Mouse (Mus musculus): ENCODE measurements around the gene Entr1.

The Entr1 gene

DNA sequence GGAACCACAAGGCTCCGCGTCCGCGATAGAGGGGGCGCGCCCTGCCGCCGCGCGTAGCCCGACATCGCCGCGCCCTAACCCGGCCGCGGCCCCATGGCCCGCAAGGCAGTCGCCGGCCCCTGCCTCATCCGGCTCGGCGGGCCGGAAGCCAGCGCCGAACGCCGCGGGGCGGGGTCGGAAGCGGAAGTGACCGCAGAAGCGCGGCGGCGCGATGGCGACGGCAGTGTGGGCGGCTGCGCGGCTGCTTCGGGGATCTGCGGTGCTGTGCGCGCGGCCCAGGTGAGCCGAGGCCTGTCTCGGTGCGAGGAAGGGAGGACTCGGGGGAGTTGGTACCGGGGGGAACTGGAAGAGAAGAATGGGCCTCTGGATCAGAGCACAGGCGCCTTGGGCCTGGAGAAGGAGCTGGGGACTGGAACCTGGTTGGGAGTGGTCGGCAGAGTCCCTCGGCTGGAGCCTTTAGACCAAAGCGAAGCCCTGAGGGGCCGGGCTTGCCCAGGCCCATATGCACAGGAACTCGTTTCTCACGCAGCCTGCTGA lies at the start of gene Entr1, which contains the start of gene Pmpca:
Gene Entr1, minus strand, starts transcription at position 163 of the 537 bp plus-strand sequence.
Gene Pmpca, plus strand, starts transcription at position 186 of the 537 bp plus-strand sequence.
- peak; percentile 88 for DNase-seq (ENCODE audit: low spot score)

DNA sequence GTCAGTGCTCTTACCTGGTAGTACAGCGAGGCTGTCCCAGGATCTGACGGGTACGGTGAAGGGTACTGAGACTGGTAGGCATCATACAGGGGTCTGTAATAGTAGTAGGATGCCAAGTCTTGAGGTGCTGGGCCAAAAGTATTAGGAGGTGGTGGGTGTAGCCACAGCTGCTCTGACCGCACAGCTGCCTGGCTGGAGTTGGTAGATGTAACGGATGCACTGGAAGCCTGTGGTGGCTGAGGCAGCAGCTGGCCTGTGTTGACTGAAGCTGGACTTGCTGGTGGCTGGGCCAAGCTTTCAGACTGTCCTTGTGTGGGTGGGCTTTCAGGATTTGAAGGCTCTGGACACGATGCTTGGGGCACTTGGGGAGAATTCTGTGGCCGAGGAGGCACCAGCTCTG lies 49.3 kb upstream of the Entr1 start:
- no peak for DNase-seq (ENCODE audit: low spot score)

DNA sequence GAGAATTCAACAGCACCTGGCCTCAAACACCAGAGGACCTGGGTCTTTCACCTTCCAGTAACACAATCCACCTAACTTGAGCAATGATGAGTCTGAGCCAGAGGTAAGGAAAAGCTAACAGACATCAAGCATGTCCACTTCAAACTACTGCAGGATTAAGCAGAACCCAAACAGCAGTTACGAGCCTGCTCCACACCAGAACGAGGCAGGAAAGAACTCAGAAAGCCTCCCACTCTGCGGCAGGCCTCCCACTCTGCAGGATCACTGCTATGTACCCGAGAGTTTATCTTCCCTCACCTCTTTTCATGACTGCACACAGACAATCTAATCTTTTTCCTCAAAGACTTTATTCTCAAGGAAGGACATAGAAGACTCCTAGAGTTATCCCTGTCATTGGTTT lies 48.1 kb upstream of the Entr1 start:
- DNase-seq (ENCODE audit: low spot score) = no peak

DNA sequence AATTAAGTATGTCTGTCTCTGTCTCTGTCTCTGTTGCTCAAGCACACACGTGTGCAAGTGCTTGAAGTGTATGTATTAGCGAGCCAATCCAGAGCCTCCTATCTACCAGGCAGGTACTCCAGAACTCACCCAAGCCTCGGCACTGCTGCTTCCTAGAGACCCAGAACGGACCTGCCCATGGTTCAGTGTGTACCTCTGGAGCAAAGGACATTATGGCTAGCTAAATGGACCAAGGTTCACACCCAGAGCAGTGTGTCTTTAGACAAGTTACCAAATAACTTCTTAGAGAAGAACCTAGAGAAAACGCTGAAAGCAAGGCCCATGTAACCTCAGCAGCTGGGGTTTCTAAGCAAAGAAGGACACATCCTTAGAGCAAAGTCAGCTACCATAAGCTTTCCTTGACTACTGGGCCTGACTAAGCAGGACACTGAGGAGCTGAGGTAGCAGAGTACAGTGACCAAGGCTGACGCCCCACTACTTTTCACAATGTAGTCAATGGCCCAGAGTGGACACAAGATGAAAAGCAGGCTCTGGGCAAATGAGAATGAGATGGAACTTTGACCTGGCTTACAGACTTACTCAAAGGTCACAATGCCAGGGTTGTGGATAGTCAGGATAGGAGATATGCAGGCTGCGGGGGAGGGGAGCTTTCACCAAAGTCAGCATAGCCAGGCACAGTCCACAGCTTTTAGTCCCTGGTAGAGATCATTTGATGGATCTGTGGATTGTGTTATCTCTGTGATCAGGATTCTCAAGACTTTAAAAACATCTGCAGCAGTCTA lies 45.9 kb upstream of the Entr1 start:
- no peak for DNase-seq (ENCODE audit: low spot score)

DNA sequence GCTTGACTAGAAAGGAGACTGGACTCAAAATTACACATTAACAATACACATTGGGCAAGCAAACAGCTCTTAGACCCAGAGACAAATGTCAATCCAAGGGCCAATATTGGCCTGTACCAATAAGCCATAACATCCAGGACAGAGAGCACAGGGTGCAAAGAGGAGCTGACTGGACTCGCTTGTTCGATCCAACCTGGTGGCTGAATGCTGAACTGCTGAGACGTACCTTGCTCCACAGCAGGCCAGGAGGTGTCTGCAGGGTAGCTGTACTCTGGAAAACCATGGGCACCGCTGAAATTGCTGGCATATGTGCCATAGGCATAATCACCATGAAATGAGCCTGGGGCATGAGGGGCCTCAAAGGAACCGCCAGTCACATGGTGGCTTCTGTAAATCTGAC lies 40.7 kb upstream of the Entr1 start:
- DNase-seq (ENCODE audit: low spot score) = no peak

GRCm38 (mm10) chr2:26424541-26424940 lies 35.4 kb upstream of the Entr1 start:
- DNase-seq (ENCODE audit: low spot score) = no peak

DNA sequence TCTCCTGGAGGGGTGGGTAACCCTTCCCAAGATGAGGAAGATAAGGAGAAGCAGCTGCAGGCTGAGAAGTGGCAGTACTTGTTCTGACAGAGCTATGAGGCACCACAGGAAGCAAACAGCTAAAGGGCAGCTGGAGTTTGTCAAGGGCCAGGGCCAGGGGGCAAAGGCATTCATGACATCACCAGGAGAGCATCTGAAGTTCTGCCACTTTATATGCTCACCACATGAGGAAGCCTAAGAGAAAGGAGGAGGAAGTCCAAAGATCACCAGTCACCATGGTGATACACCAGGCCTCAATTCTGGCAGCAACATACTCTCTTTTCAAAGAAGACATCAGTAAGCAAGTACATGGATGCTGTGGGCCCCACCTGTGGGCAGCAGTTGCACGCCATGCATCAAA lies 34.0 kb upstream of the Entr1 start:
- DNase-seq (ENCODE audit: low spot score) = no peak

DNA sequence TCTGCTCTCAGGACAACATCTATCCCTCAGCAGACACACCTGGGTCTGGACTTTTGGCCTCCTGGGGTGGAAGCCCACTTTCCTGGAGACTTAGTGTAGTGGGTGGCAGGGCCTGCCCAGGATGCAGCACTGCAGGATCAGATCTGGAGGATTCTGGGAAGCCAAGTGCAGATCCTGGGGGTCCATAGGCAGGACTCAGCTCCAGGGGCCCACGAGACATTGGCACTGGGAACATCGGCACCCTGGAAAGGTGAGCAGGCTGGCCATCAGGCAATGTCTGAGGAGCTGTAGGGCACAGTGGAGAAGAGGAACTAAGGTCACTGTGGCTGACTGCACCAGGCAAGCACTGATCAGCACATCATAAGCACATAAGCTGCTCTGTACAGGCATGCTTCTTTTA lies 32.9 kb upstream of the Entr1 start:
- DNase-seq (ENCODE audit: low spot score) = no peak

DNA sequence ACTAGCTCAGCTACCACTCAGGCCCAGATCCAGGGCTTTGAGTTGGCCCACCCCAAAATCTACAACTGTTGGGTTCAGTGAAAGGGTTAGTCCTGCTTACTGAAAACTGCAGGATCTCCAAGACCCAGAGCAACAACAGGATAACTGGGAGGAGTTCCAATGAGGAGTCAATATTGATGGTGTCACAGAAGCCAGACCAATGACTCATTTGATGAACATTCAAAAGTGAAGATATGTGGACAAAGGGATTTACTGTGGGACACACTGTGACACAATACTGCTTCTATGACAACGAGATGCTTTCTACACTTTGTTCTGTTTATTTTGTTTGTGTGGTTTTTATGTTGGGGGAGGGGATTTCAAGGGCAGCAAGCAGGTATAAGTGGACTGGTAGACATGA lies 29.0 kb upstream of the Entr1 start:
- DNase-seq (ENCODE audit: low spot score) = no peak

- no peak for DNase-seq (ENCODE audit: low spot score)
Observed at GRCm38 (mm10) chr2:26417066-26417465, 27.9 kb upstream of the Entr1 start.

DNA sequence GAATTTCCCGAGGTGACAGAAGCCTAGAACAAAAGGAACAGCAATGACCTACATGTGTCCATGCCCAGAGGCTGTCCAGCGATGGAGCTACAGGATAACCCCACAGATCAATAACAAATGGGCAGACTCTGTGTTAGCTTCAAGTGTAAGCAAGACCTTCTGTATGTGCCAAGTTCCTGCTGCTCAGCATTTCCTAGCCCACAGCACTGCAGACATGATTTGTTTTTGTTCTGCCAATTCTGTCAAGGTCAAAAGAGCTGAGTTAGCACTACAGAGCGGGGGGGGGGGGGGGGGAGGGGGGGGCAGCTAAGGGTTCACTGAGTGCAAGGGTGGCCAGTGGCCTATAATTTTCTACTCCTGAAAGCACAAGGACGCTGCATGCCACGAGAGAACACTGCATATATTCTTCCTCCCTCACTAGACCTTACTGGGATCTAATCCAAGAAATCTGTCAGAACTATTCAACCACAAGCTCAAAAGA lies 21.9 kb upstream of the Entr1 start:
- no peak for DNase-seq (ENCODE audit: low spot score)

- DNase-seq (ENCODE audit: low spot score) = no peak
Observed at GRCm38 (mm10) chr2:26410091-26410490, 21.0 kb upstream of the Entr1 start.

- DNase-seq (ENCODE audit: low spot score) = no peak
Observed at GRCm38 (mm10) chr2:26409362-26409761, 20.2 kb upstream of the Entr1 start.

DNA sequence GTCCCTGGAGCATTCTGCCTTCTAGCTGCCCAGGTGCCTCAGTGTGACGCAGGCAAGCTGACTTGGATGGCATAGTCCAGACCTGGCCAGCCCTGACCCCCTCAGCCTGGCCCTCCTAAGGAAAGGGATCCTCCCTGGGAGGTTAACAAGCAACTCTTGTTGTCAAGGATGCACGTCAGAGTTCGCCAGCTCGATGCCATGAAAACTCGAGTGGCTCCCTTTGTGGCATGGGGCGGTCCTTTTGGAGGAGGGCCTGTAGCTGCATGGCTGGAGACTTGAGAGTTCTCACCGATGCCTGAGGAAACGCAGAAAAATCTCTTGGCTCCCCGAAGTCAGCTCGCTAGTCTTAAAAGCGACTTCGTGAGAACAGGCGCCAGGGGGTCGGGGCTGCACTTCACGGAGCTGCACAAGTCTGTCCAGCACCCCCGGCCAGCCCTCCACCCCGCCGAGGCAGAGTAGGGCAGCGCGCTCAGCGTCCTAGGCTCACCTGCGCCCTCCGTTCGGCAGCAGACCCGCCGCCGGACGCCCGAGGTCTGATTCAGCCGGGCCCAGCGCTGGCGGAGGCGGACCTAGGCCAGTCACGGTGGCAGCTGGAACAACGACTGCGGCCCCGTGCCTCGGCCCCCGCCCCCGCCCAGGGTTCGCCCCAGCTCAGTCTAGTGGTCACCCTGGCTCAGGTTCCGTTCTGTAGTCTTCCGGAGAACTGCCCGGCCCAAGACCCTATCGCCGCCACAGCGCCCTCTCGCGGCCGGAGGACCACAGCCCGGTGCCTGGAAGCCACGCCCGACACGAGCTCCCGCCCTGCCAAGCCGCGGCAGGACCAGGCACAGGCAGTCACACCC lies 19.6 kb upstream of the Entr1 start, which contains the start of gene Inpp5e:
Gene Inpp5e, minus strand, starts transcription at position 689 of the 842 bp plus-strand sequence.
- DNase-seq (ENCODE audit: low spot score) = peak; percentile 99

GRCm38 (mm10) chr2:26403306-26403705 lies 14.2 kb upstream of the Entr1 start:
- DNase-seq (ENCODE audit: low spot score) = no peak

DNA sequence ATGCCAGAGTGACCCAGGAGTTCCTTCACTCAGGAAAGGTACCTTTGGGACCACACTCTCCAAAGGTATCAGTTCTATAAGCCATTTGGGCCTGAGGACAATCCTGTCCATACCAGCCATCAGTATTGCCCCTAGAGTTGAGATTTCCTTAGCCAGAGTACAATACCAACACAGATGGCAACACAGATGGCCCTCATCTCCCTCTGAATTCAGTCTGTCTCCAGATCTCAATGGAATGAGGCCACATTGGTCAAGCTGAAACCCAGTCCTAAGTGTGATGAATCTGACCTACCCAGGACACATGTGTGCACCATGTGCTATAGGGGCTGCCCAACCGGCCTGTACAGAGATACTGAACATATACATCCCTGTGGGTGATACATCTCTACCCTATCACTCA lies 13.1 kb upstream of the Entr1 start:
- no peak for DNase-seq (ENCODE audit: low spot score)

- DNase-seq (ENCODE audit: low spot score) = no peak
Observed at GRCm38 (mm10) chr2:26401023-26401422, 11.9 kb upstream of the Entr1 start.

DNA sequence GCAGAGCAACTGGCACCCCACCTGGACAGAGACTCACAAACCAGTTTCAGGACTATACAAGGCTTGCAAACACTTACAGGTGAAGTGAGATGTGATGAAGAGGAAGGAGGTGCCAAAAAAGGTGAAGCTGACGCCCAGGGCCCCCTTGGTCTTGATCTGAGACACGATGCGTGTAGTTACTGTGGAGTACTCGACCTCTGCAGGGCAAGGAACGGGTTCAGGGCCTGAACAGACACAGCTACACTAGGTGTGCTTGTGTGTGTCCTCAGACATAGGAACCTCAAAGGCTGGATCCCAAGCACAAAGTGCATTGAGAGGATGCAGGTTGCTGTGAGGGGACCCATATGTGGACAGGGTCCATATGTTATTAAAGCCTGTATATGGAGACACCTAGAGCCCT lies 11.2 kb upstream of the Entr1 start:
- DNase-seq (ENCODE audit: low spot score) = no peak

DNA sequence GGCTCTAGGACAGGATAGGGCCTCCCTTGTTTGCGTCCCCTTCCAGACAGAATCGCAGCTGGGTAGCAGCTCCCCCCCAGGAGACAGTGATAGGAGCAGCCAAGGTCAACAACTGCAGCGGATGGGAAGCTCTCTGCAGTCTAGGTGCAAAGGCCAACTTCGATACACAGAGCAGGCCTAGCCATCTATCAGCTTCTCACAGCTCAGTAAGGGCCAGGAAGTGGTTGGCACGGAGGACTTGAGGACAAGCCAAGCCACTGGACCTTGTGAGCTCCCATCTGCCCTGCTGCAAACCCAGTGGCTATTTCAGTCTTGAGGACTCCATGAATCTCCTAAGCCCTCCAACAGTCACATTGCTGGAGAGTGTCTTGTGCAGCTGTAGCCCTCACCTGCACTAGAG lies 10.5 kb upstream of the Entr1 start:
- no peak for DNase-seq (ENCODE audit: low spot score)

DNA sequence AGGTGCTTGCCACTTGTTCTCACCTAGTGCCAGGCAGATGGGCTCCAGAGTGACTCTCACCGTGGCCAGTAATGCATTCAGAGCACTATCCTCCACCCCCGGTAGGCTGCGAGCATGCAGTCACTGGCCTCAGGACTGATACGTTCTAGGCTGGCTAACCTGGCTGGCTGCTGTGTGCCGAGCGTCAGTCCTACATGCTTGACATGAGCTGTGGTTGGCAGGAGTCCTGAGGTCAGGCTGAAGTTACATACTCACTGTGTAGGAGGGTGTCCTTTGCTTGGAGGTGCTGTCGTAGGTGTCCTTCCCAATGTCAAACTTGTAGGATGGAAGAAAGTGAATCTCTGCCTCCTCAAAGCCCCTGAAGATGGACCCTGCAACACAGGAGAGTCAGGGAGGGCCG lies 9.9 kb upstream of the Entr1 start:
- no peak for DNase-seq (ENCODE audit: low spot score)

- DNase-seq (ENCODE audit: low spot score) = no peak
Observed at GRCm38 (mm10) chr2:26391617-26392016, 2.5 kb upstream of the Entr1 start.

DNA sequence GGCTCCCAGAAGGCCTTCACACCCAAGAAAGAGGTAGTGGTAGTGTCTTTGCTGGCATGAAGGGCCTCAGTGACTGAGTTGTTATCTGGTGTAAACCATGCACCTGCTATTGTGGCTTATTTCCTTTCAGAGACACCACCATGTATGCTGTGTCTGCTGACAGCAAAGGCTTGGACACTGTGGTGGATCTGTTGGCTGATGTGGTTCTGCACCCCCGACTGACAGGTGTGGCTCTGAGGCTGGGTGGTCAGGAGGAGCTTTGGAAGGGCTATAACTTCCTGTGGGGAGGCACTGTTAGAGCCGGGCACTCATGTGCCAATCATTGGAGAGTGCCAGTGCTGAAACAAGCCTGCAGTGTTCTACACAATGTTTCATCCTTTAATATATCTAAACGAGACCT lies 1.8 kb upstream of the Entr1 start:
- DNase-seq (ENCODE audit: low spot score) = no peak

- peak; percentile 16 for DNase-seq (ENCODE audit: low spot score)
Observed at GRCm38 (mm10) chr2:26388682-26389153, 398 bp downstream of the Entr1 start.

All from retina, embryonic 14.5 days (tissue).